Mouse (Mus musculus) c-Kit-positive CD71-positive TER-119-positive erythroid progenitor cells, embryonic 14.5 days (primary cell): ENCODE measurements around the gene Fut11.

Experiments used
- DNase-seq: peaks from one replicate; pipeline ENCODE4 v3.0.0-alpha.2; 2013; ENCODE audit warnings: low spot score

The Fut11 gene

GRCm38 (mm10) chr14:20694884-20695760 is at the start of gene Fut11:
TSS of gene Fut11 (plus strand) at chr14:20694968.
- peak; percentile 71 for DNase-seq

- no peak for DNase-seq
Measured at GRCm38 (mm10) chr14:20645547-20645946, 49.2 kb upstream of the Fut11 start.

DNA sequence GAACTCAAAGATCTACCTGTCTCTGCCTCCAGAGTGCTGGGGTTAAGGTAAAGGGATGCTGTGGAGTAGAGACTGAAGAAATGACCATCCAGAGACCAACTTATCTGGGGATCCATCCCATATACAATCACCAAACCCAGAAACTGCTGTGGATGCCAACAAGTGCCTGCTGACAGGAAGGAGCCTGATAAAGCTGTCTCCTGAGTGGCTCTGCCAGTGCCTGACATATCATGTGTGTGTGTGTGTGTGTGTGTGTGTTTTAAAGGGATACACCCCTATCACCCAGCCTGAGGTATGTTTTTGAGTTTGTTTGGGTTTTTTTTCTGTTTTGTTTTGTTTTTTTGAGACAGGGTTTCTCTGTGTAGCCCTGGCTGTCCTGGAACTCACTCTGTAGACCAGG is 48.4 kb upstream of the Fut11 start:
- no peak for DNase-seq

GRCm38 (mm10) chr14:20651000-20651399 is 43.8 kb upstream of the Fut11 start:
- no peak for DNase-seq

DNA sequence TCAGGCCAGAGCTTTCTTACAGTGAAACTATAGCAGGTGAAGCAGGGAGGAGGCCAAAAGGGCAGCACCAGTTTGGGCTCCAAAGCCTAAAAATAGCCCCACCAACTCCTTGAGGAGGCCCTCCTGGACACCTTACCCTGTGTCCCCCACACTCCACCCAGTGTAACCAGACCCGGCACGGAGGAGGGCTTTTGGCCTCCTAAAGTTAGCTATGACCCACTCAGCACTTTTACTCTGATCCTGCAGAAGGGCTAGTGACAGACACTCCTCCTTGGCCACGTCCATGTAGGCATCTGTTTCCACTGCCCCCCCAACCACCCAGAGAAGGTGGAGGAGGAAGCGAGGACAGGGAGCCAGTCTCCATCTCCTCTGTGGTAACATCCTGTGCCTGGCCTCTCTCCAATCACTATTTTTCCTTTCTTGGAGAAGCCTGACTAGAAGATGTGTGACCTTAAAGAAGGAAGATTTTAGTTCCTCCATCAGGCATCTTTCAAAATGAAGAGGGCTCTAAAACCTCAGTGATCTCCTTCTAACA is 43.0 kb upstream of the Fut11 start:
- DNase-seq, result no peak

GRCm38 (mm10) chr14:20654690-20655421 is 39.9 kb upstream of the Fut11 start:
- DNase-seq, result no peak

GRCm38 (mm10) chr14:20655731-20656130 is 39.0 kb upstream of the Fut11 start:
- no peak for DNase-seq

DNA sequence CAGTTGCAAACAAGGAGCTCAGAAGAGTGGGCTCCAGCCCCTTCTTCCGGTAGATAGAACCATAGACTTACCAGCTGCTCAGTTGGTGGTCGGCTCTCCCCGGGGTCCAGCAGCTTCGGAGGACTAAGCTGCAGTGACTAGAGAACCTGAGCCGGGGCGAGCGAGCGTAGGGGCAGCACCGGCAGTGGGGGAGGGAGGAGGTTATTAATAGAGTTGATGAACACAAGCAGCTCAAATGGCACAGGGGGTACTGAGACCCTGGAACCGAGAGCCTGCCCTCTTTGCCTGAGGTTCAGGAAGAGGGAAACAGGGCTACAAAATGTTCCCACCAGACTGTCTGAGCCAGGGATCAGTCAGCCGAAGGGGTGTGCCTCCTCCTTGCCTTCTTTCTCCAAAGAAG is 38.4 kb upstream of the Fut11 start, which contains the start of gene Myoz1:
TSS of gene Myoz1 (minus strand) at position 180 of the 400 bp plus-strand sequence.
- DNase-seq, result no peak

DNA sequence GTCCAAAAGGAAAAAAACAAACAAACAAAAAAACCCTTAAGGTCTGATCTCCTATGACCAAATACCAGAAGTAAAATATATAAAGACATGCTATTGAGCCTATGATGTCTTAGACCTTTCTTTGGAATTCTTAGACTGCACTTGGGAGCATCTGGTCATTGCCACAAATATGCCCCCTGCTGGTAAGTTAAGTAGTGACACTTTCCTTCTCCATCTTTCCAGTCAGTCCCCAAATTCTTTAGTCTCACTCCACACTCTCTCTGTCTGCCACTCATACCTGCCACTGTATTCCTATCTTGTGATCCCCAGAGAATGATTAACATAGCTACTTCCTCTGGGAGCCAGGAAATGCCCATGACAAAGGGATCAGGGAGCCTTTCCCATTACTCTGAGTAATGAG is 36.4 kb upstream of the Fut11 start:
- peak; percentile 48 for DNase-seq

- DNase-seq, result no peak
Measured at GRCm38 (mm10) chr14:20658902-20659301, 35.9 kb upstream of the Fut11 start.

GRCm38 (mm10) chr14:20659687-20660086 is 35.1 kb upstream of the Fut11 start:
- DNase-seq, result no peak

- DNase-seq, result peak; percentile 97
Measured at GRCm38 (mm10) chr14:20660827-20661660, 33.7 kb upstream of the Fut11 start.

DNA sequence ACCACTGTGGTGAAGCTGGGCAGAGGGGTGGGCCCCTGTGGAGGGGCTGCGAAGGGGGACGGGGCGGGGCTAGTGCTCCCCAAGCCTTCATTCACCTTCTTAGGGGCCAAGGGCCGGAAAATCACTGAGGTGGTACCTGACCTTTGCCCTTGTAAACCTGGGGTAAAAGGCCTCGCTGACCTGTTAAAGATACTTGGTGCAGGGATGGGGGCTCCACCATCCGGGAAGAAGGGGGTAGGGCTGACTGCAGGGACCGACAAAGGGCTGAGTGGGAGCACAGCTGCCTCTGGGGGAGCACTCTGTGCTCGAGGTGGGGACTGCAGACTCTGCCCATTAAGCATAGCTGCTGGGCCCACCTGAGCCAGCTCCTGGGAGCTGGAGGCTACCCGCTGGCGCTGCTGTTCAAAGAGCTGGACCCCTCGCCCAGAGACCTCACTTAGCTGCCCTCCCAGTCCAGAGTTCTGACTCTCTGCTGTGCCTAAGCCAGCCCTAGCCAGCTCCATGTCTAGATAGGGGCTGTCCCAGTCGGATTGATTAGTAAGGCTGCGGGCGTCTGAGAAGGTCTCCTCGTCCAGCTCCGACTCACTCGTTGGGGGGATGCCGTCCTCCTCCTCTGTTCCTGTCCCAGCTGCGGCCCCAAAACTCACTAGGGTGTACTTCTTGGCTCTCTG is 33.0 kb upstream of the Fut11 start:
- DNase-seq, result no peak

GRCm38 (mm10) chr14:20662740-20663139 is 32.0 kb upstream of the Fut11 start:
- no peak for DNase-seq

- no peak for DNase-seq
Measured at GRCm38 (mm10) chr14:20663601-20664000, 31.2 kb upstream of the Fut11 start.

GRCm38 (mm10) chr14:20664436-20664835 is 30.3 kb upstream of the Fut11 start:
- DNase-seq, result no peak

DNA sequence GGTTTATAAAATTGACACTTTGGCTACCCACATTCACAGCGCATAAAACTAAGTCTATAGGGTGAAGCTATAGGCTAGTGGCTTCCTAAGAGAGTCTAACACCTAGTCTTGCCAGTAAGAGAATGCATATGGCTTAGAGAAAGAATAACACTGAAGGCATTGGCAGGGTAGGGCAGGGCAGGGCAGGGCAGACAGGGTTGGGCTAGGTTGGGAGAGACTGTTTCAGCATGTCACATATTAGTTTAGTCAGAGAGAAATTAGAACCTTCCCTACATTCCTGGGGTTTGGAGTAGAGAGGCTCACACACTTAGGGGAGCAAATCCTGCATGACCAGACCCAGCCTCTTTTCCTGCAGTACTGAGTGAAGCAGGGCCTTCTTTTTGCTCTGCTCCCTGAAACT is 27.3 kb upstream of the Fut11 start:
- no peak for DNase-seq

- no peak for DNase-seq
Measured at GRCm38 (mm10) chr14:20668154-20668810, 26.5 kb upstream of the Fut11 start, which contains the start of gene Synpo2l. TSS of gene Synpo2l (minus strand) at chr14:20668354.

- peak; percentile 53 for DNase-seq
Measured at GRCm38 (mm10) chr14:20672990-20673389, 21.8 kb upstream of the Fut11 start.

DNA sequence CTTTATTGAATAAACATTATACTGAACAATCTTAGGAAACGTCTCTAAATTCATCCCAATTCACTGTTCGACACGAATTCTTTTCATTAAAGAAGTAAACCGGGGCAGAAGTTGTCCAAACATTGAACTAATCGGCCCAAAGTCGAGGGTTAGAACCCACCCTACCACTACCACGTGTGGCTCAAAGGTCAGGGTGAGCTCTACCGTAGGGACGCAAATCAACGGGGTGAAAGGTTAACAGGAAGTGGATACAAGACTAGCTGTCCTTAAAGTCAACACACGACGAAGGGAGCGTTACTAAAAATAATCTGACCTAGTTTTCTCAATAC is 21.1 kb upstream of the Fut11 start:
- no peak for DNase-seq
